Mouse (Mus musculus) adrenal gland, postnatal 36 days (tissue): Measurements from ENCODE around the gene Dpyd. TPM values are rescaled to one million over a fixed set of nuclear protein-coding genes. Genes with fewer than 3 reads are reported as not detected.

Source experiments
- DNase-seq, 2 experiments: peaks; one replicate each; pipeline ENCODE4 v3.0.0; 2021; ENCODE audit warnings: mixed read lengths in 1 of 2
- total RNA-seq, 2 experiments: library from RNA; stranded (reverse); gene quantifications; 2 replicates each; pipeline ENCODE4 v1.2.3; 2021

Dpyd gene
- total RNA-seq, 2 experiments from 2014 or later: 17.3 to 28.4 TPM

- DNase-seq: no peak
These were observed 533.4 kb downstream of the Dpyd start for GRCm38 (mm10) chr3:119095223-119095886.

- no peak for DNase-seq
These were observed 564.1 kb downstream of the Dpyd start for GRCm38 (mm10) chr3:119126003-119126402.

- no peak for DNase-seq
These were observed 566.1 kb downstream of the Dpyd start for GRCm38 (mm10) chr3:119128076-119128475.

DNA sequence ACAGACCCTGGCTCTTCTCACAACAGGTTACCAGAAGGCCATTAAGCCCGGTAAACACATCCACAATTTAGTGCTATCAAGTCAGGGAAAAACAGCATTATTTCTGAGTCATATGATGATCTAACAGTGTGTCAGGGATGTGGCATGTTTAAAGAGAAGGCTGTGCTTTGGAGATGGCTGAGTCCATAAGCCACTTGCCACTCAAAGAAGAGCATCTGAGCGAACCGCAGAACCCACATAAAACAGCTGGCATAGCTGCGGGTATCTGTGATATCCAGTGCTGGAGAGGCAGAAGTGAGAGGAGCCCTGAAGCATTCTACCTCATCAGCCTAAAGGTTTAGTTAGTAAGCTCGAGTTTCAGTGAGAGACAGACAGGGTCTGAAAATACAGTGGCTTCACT, 581.1 kb downstream of the Dpyd start:
- DNase-seq: no peak

GRCm38 (mm10) chr3:119144788-119145187, 582.9 kb downstream of the Dpyd start:
- DNase-seq: no peak

- DNase-seq: peak; percentile 2 to 4
These were observed 592.9 kb downstream of the Dpyd start for GRCm38 (mm10) chr3:119154604-119155444.

DNA sequence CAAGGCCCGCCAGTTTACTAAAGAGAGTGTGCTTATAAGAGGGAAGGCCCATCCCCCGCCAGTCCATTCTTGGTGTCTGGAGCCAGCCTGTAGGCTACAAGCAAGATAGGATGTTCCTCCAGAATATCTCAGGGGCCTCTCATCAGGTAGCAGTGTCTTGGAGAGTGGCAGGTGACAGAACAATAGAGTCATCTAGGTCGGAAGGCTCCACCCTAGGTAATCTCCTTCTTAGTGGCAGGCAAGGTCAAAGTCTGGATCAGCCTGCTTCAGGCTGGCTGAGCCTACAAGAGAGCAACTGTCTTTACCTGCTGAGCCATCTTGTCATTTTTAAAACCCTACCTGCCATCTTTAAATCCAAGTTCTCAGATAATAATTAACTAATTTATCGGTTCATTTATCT, 596.7 kb downstream of the Dpyd start:
- DNase-seq: no peak

DNA sequence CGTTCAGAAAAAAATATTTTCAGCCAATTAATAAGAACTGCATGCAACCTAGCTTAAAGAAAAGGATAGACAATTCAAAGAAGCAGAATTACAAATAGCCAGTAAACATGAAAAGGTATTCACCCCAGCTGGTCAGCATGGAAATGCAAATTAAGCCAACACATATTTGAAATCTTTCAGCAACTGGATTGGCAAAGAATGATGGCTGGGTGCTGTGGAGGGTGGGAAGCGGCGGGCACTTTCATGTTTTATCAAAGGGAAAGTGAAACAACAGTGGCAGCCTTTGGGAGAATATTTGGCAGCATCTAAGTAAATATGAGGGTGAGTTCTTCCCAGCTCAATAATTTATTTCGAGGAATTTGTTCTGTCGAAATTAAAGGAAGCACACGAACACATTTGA, 603.8 kb downstream of the Dpyd start:
- DNase-seq: peak in 1 of 2 experiments; percentile 4

GRCm38 (mm10) chr3:119168166-119168565, 606.2 kb downstream of the Dpyd start:
- DNase-seq: no peak

- no peak for DNase-seq
These were observed 606.7 kb downstream of the Dpyd start for GRCm38 (mm10) chr3:119168661-119169060.

DNA sequence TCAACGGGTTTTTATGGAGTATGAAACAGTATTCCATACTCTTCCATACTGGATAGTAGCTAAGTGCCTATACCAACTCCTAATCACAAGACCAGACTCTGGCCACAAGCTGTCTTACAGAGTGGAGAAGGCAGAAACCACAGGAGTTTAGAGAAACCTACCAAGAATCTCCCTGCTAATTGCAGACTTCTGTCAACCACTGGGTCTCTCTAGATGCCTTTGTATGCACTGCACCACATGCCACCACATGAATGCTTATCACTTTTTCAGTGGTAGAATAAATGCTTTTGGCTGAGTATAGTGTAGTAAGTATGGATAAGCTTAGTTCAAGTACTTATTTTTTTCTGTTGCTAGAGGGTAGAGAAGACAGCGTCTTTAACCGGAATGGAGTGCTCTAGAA, 621.3 kb downstream of the Dpyd start:
- no peak for DNase-seq

DNA sequence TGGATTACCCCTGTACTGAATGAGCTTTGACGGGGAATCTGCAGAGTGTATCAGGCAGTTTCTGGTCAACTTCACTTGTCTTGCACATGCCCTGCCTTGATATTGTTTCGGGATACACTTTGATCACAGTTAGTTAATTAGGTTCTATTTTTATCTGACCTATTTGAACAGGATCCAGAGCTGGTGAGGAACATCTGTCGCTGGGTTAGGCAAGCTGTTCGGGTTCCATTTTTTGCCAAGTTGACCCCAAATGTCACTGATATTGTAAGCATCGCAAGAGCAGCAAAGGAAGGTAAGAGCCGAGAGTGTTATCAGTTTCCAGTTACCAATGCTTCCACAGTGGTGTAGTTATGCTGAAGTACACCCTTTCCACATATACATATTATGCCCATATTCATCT, 632.1 kb downstream of the Dpyd start:
- DNase-seq: no peak

DNA sequence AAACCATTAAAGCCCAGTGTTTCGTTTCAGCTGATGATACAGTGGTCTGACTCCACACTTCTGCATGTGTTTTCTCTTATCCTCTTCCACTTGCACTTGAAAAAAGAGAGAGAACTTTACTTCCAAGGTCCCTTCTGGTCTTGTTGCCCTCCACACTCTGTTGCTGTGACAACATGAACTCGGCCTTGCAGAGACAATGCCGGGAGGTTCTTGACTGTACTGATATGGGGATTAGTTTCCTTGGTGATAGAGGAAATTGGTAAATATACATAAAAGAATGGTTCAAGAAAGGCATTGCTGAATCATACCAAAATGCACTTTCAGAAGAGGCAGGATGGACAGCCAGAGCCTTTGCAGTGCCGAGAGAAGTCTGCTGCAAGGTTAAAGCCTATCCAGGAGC, 633.7 kb downstream of the Dpyd start:
- DNase-seq: peak in 1 of 2 experiments; percentile 9

DNA sequence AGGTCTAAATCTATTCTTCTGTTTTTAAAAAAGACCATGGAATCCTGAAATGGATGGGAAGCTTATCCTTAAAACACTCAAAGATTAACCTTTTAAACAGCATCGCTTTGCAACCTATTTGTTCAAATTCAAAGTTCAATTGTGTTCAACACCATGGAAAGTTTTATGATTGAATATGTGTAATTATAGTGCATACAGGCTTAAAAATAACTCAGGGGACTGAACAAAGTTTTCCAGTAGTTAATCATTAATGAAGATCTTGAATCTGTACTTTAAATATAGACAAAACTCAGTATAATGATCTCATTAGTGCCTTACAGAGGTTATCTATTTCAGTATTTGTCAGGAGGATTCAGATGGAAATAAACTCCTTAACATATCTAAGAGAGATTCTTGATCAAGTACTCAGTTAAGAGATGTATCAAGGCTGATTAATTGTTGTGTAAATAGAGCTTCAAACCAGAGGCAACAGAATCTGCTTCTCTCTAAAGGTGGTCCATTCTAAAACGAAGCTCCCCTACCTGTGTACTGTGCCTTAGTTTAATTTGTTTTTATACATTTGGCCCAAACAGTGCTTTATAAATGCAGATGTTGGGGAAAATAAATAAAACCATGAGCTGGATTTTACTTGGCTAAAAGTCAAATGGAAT, 659.0 kb downstream of the Dpyd start:
- no peak for DNase-seq

DNA sequence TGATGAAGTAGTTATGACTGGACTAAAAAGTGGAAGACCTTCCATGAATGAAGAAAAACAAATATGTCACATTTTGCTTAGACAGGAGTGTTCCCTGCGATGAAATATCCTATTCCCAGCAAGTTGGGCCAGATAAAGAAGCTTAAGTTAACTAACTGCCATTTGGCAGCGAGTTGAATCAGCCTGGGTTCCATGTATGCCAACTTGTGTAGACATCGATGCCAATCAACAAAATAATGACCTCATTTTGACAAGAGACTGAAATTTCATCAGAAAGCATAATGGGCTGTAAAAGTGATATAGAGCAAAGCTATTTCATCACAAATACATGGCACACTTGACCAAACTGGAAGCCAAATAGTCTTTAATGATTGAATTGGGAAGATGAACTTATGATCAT, 681.3 kb downstream of the Dpyd start:
- no peak for DNase-seq

DNA sequence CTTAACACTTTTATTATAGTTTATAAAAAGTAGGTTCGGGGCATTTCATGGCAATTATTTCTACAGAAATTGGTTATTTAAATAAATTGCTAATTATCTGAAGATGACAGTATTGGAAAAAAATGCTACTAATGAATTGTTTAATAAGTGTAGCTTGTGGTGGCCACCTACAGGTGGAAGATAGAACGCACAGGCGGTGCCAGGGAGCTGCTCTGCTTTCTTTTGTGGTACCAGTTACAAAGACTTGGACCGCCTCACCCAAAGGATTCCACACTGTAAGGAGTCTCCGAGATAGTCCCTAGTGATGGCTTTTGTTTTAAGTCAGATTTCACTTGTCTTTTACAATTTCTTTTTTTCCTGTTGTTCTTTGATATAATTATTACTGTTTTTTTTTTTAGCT, 694.6 kb downstream of the Dpyd start:
- DNase-seq: peak; percentile 24 to 27

DNA sequence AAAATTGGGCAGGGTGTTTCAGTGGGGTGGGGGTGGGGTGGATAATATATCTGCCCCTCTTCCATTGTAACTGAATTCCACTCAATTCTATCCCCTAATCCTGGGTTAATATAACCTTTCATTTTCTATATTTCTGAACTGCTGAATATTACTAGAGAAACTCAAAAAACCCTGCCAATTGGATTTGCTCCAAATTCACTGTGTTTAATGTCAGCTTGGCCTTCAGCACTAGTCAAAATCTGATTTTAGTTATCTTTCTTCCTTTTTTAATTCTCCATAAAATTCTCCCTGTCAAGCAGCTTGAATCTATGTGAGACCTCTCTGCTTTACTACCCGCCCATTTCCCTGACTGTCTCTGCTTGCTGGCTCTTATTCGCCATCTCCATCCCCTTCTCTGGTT, 713.3 kb downstream of the Dpyd start:
- DNase-seq: peak; percentile 1 to 6

- no peak for DNase-seq
These were observed 718.7 kb downstream of the Dpyd start for GRCm38 (mm10) chr3:119280671-119281070.

- DNase-seq: no peak
These were observed 752.8 kb downstream of the Dpyd start for GRCm38 (mm10) chr3:119314693-119315092.

DNA sequence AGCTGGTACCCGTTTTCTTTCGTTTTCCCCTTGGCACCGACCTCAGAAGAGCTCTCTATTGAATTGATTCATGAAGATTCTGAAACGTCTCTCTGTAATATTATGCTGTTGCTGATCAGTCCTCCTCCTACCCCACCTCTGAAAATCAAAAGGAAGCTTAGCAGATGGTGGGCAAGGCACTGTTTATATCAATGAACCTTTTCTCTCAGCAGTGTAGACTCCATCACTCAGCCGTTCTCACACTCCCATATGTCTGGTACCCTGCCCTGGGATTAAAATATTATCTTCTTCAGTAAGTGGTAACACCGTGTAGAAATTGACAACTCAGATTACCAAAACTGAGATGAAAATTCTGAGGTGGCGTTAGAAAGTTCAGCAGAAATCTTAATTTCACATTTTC, 767.1 kb downstream of the Dpyd start:
- no peak for DNase-seq

GRCm38 (mm10) chr3:119333335-119334305, 771.7 kb downstream of the Dpyd start:
- no peak for DNase-seq
